Mouse (Mus musculus) MEL (cell line): ENCODE measurements around the gene Prss21. TPM values are rescaled to one million over a fixed set of nuclear protein-coding genes. Genes with fewer than 3 reads are reported as not detected.

Source experiments
- DNase-seq: peaks from one replicate; pipeline ENCODE4 v3.0.0; 2011; ENCODE audit warnings: low read depth, low spot score
- H3K27ac ChIP-seq: 2 replicates; pipeline ENCODE4 v1.5.1; 2012; ENCODE audit warnings: low read depth, mild to moderate bottlenecking, control low read depth, low read length, moderate library complexity; ENCODE audit not compliant: control insufficient read depth
- H3K27me3 ChIP-seq, 2 experiments: fragments of 150-350 bp in 1 of 2; sonication (generic) in 1 of 2; 2 replicates each; pipeline ENCODE4 v1.6.1; 2012; ENCODE audit warnings: low read length in 2 of 2, mild to moderate bottlenecking in 2 of 2, improper control_type of control experiment in 1 of 2, moderate library complexity in 1 of 2; ENCODE audit not compliant: insufficient read depth in 2 of 2, control insufficient read depth in 1 of 2
- H3K36me3 ChIP-seq, 2 experiments: 2 replicates each; pipeline ENCODE4 v1.6.1; 2012 to 2014; ENCODE audit warnings: low read length in 2 of 2, improper control_type of control experiment in 1 of 2, inconsistent platforms in 1 of 2, mild to moderate bottlenecking in 1 of 2; ENCODE audit not compliant: insufficient read depth in 2 of 2, control insufficient read depth in 1 of 2
- H3K4me1 ChIP-seq, 2 experiments: fragments of 150-350 bp in 1 of 2; sonication (generic) in 1 of 2; 2 replicates each; pipeline ENCODE4 v1.6.1; 2012; ENCODE audit warnings: low read length in 2 of 2, improper control_type of control experiment in 1 of 2, mild to moderate bottlenecking in 1 of 2; ENCODE audit not compliant: insufficient read depth in 2 of 2, control insufficient read depth in 1 of 2
- H3K4me3 ChIP-seq, 2 experiments: fragments of 150-350 bp in 1 of 2; sonication (generic) in 1 of 2; 2 replicates each; pipeline ENCODE4 v1.5.1; 2012; ENCODE audit warnings: low read depth in 2 of 2, low read length in 2 of 2, mild to moderate bottlenecking in 2 of 2, moderate library complexity in 2 of 2, control low read depth in 1 of 2, improper control_type of control experiment in 1 of 2; ENCODE audit not compliant: control insufficient read depth in 1 of 2, insufficient read depth in 1 of 2
- H3K79me2 ChIP-seq: 2 replicates; pipeline ENCODE4 v1.6.1; 2012; ENCODE audit warnings: mild to moderate bottlenecking, low read length, moderate library complexity; ENCODE audit not compliant: control insufficient read depth, poor library complexity, insufficient read depth
- H3K9ac ChIP-seq: 2 replicates; pipeline ENCODE4 v1.6.1; 2012; ENCODE audit warnings: low read depth, mild to moderate bottlenecking, control low read depth, low read length, moderate library complexity; ENCODE audit not compliant: control insufficient read depth, poor library complexity, severe bottlenecking
- H3K9me3 ChIP-seq: fragments of 150-350 bp; sonication (generic); replicated peaks from 2 replicates; pipeline ENCODE4 v1.6.1; 2012; ENCODE audit warnings: mild to moderate bottlenecking, low read length, improper control_type of control experiment, moderate library complexity; ENCODE audit not compliant: insufficient read depth
- BHLHE40 ChIP-seq: IDR thresholded peaks from 2 replicates; pipeline ENCODE4 v1.6.1; 2012; ENCODE audit warnings: low read depth, mild to moderate bottlenecking, inconsistent platforms, low read length, improper control_type of control experiment, borderline replicate concordance
- CHD1 ChIP-seq: IDR thresholded peaks from 2 replicates; pipeline ENCODE4 v1.6.1; 2012; ENCODE audit warnings: low read depth, mild to moderate bottlenecking, inconsistent platforms, low read length, improper control_type of control experiment
- E2F4 ChIP-seq: IDR thresholded peaks from 2 replicates; pipeline ENCODE4 v1.6.1; 2011; ENCODE audit warnings: low read depth, low read length, improper control_type of control experiment, borderline replicate concordance
- ELF1 ChIP-seq: IDR thresholded peaks from 2 replicates; pipeline ENCODE4 v1.6.1; 2014; ENCODE audit warnings: low read depth, mild to moderate bottlenecking, inconsistent platforms, low read length, improper control_type of control experiment, moderate library complexity
- EP300 ChIP-seq, 2 experiments: IDR thresholded peaks; 2 replicates each; pipeline ENCODE4 v1.6.1; 2011; ENCODE audit warnings: improper control_type of control experiment in 2 of 2, low read length in 2 of 2, low read depth in 1 of 2, mild to moderate bottlenecking in 1 of 2
- GABPA ChIP-seq: IDR thresholded peaks from 2 replicates; pipeline ENCODE4 v1.6.1; 2012; ENCODE audit warnings: low read depth, mild to moderate bottlenecking, inconsistent platforms, low read length, improper control_type of control experiment, moderate library complexity
- HCFC1 ChIP-seq: IDR thresholded peaks from 2 replicates; pipeline ENCODE4 v1.6.1; 2012; ENCODE audit warnings: low read depth, mild to moderate bottlenecking, inconsistent platforms, low read length, improper control_type of control experiment, moderate library complexity
- MAX ChIP-seq: IDR thresholded peaks from 2 replicates; pipeline ENCODE4 v1.6.1; 2011; ENCODE audit warnings: low read length, improper control_type of control experiment
- MEF2A ChIP-seq: IDR thresholded peaks from 2 replicates; pipeline ENCODE4 v1.6.1; 2014; ENCODE audit warnings: low read depth, mild to moderate bottlenecking, inconsistent platforms, low read length, improper control_type of control experiment; ENCODE audit not compliant: poor library complexity, insufficient replicate concordance, severe bottlenecking; ENCODE audit errors: extremely low read depth
- MXI1 ChIP-seq: IDR thresholded peaks from 2 replicates; pipeline ENCODE4 v1.6.1; 2011; ENCODE audit warnings: mild to moderate bottlenecking, low read depth, low read length, improper control_type of control experiment
- MYB ChIP-seq: IDR thresholded peaks from 2 replicates; pipeline ENCODE4 v1.6.1; 2011; ENCODE audit warnings: mild to moderate bottlenecking, low read depth, low read length, improper control_type of control experiment
- NELFE ChIP-seq: IDR thresholded peaks from 2 replicates; pipeline ENCODE4 v1.6.1; 2011; ENCODE audit warnings: low read depth, low read length, improper control_type of control experiment
- POLR2A ChIP-seq, 2 experiments: IDR thresholded peaks; 2 replicates each; pipeline ENCODE4 v1.6.1; 2011 to 2012; ENCODE audit warnings: low read length in 2 of 2, mild to moderate bottlenecking in 2 of 2, control low read depth in 1 of 2, improper control_type of control experiment in 1 of 2, low read depth in 1 of 2, moderate library complexity in 1 of 2; ENCODE audit not compliant: control insufficient read depth in 1 of 2, insufficient read depth in 1 of 2, poor library complexity in 1 of 2
- POLR2AphosphoS2 ChIP-seq: IDR thresholded peaks from 2 replicates; pipeline ENCODE4 v1.6.1; 2011; ENCODE audit warnings: low read length, improper control_type of control experiment
- POLR2AphosphoS5 ChIP-seq: IDR thresholded peaks from 2 replicates; pipeline ENCODE4 v1.6.1; 2012; ENCODE audit warnings: low read depth, borderline replicate concordance, mild to moderate bottlenecking, inconsistent platforms, low read length, moderate library complexity, mixed read lengths
- RAD21 ChIP-seq: IDR thresholded peaks from 2 replicates; pipeline ENCODE4 v1.6.1; 2011; ENCODE audit warnings: mild to moderate bottlenecking, low read depth, low read length, improper control_type of control experiment
- RCOR1 ChIP-seq: IDR thresholded peaks from 2 replicates; pipeline ENCODE4 v1.6.1; 2012; ENCODE audit warnings: low read depth, mild to moderate bottlenecking, inconsistent platforms, low read length, improper control_type of control experiment
- SIN3A ChIP-seq: IDR thresholded peaks from 2 replicates; pipeline ENCODE4 v1.6.1; 2012; ENCODE audit warnings: low read length, improper control_type of control experiment, inconsistent platforms
- TAL1 ChIP-seq: IDR thresholded peaks from 2 replicates; pipeline ENCODE4 v1.6.1; 2012; ENCODE audit warnings: mild to moderate bottlenecking, inconsistent platforms, low read length, moderate library complexity, mixed read lengths
- TBP ChIP-seq: IDR thresholded peaks from 2 replicates; pipeline ENCODE4 v1.8.0; 2011; ENCODE audit warnings: low read depth, low read length, improper control_type of control experiment
- TCF12 ChIP-seq: IDR thresholded peaks from 2 replicates; pipeline ENCODE4 v1.6.1; 2014; ENCODE audit warnings: low read depth, mild to moderate bottlenecking, inconsistent platforms, low read length, improper control_type of control experiment, moderate library complexity
- UBTF ChIP-seq: IDR thresholded peaks from 2 replicates; pipeline ENCODE4 v1.6.1; 2012; ENCODE audit warnings: low read depth, mild to moderate bottlenecking, inconsistent platforms, low read length, improper control_type of control experiment, moderate library complexity, borderline replicate concordance; ENCODE audit not compliant: insufficient read depth
- USF1 ChIP-seq: IDR thresholded peaks from 2 replicates; pipeline ENCODE4 v1.6.1; 2014; ENCODE audit warnings: low read depth, mild to moderate bottlenecking, inconsistent platforms, low read length, improper control_type of control experiment, moderate library complexity
- USF2 ChIP-seq, 2 experiments: IDR thresholded peaks; 2 replicates each; pipeline ENCODE4 v1.6.1; 2011 to 2012; ENCODE audit warnings: improper control_type of control experiment in 2 of 2, low read length in 2 of 2, borderline replicate concordance in 1 of 2, inconsistent platforms in 1 of 2, low read depth in 1 of 2, mild to moderate bottlenecking in 1 of 2; ENCODE audit not compliant: insufficient read depth in 1 of 2
- ZKSCAN1 ChIP-seq: IDR thresholded peaks from 2 replicates; pipeline ENCODE4 v1.6.1; 2012; ENCODE audit warnings: low read depth, mild to moderate bottlenecking, inconsistent platforms, low read length, improper control_type of control experiment, moderate library complexity
- ZMIZ1 ChIP-seq: IDR thresholded peaks from 2 replicates; pipeline ENCODE4 v1.6.1; 2012; ENCODE audit warnings: low read depth, mild to moderate bottlenecking, inconsistent platforms, low read length, improper control_type of control experiment, moderate library complexity
- ZNF384 ChIP-seq: IDR thresholded peaks from 2 replicates; pipeline ENCODE4 v1.6.1; 2012; ENCODE audit warnings: low read depth, mild to moderate bottlenecking, inconsistent platforms, low read length, improper control_type of control experiment
- polyA plus RNA-seq, 2 experiments: library from polyadenylated mRNA; stranded (reverse) in 1 of 2; unstranded in 1 of 2; fragments of >175 nt in 1 of 2; fragments of >200 nt in 1 of 2; gene quantifications; 2 replicates each; pipeline versions ENCODE4 v1.2.1 to v1.2.4; 2012; ENCODE audit warnings: low replicate concordance in 2 of 2, low read depth in 1 of 2; ENCODE audit not compliant: insufficient read length in 2 of 2, insufficient read depth in 1 of 2, missing spikeins in 1 of 2
- total RNA-seq: library from RNA; depleted of rRNA; stranded (reverse); fragments of 300-350 nt; gene quantifications from 2 replicates; pipeline ENCODE4 v1.2.3, GENCODE M21; 2012

The Prss21 gene
- total and polyA plus RNA-seq, 3 experiments, result not detected

GRCm38 (mm10) chr17:23828271-23829001 is 39.4 kb upstream of the Prss21 start:
- Histone ChIP-seq H3K79me2 (peaks cover 17% of the 10 kb centered on the region), H3K36me3 (peaks cover 7 to 21% of the 10 kb centered on the region in 2 experiments; a peak in 3 of 4 replicates), H3K27me3 (no peaks in the 10 kb centered on the region), H3K4me1 (peaks cover 5 to 18% of the 10 kb centered on the region in 2 experiments; a peak in 3 of 4 replicates), H3K4me3 (peak overlapping the region; percentile 92 to 98), H3K9me3 (no peaks in the 10 kb centered on the region), H3K9ac (peak overlapping the region; percentile 77), H3K27ac (peak overlapping the region; percentile 64)
- peak; percentile 70 for DNase-seq
- TF ChIP-seq POLR2A (IDR thresholded peaks at IDR 0.05; ENCODE audit: control insufficient read depth in 1 of 2, insufficient read depth in 1 of 2, low read depth in 1 of 2, low read length in 2 of 2, poor library complexity in 1 of 2), result peak in 1 of 2 experiments; percentile 42; a peak in 2 of 4 replicates
- TF ChIP-seq ZNF384, result no peak
- 0 out of 2 replicates have a peak, but pooled peaks have one; percentile 17 for TF ChIP-seq TBP
- 0 out of 2 replicates have a peak, but pooled peaks have one; percentile 0 for TF ChIP-seq SIN3A
- TF ChIP-seq MAX, result no peak
- TF ChIP-seq NELFE, result peak; percentile 10; the same call in 1 of the 2 replicates
- no peak for TF ChIP-seq ZKSCAN1
- TF ChIP-seq, all 39 proteins: peak for 4

- H3K9ac ChIP-seq, result peak within 1 kb of the TSS; percentile 80
- H3K4me1 ChIP-seq, result peaks cover 5 to 18% of the 10 kb centered on the region in 2 experiments; a peak in 3 of 4 replicates
- H3K36me3 ChIP-seq, result peaks cover 5 to 21% of the 10 kb centered on the region in 2 experiments; a peak in 3 of 4 replicates
- H3K27me3 ChIP-seq, result no peaks in the 10 kb centered on the region
- peak within 1 kb of the TSS; percentile 92 to 98 for H3K4me3 ChIP-seq
- peaks cover 17% of the 10 kb centered on the region for H3K79me2 ChIP-seq
- peak within 1 kb of the TSS; percentile 99 for H3K27ac ChIP-seq
- no peaks in the 10 kb centered on the region for H3K9me3 ChIP-seq
- DNase-seq, result peak; percentile 92
- TF ChIP-seq UBTF (no peak), ELF1 (peak; percentile 72; the same call in 1 of the 2 replicates), ZMIZ1 (peak; percentile 59; the same call in 1 of the 2 replicates), MYB (no peak), MAX (no peak; the same call in 1 of the 2 replicates), ZNF384 (no peak), RAD21 (peak; percentile 31), MEF2A (no peak), EP300 (IDR thresholded peaks at IDR 0.05; ENCODE audit: low read depth in 1 of 2, low read length in 2 of 2) (no peak), USF2 (IDR thresholded peaks at IDR 0.05; ENCODE audit: borderline replicate concordance in 1 of 2, insufficient read depth in 1 of 2, low read depth in 1 of 2, low read length in 2 of 2) (no peak), BHLHE40 (no peak), E2F4 (no peak), GABPA (no peak), TCF12 (no peak), RCOR1 (no peak), USF1 (no peak), CHD1 (no peak), NELFE (peak; percentile 57; the same call in 1 of the 2 replicates), POLR2AphosphoS5 (no peak), POLR2AphosphoS2 (peak; percentile 66; the same call in 1 of the 2 replicates), TAL1 (no peak), HCFC1 (peak; percentile 80), MXI1 (no peak; the same call in 1 of the 2 replicates)
Measured at GRCm38 (mm10) chr17:23829064-23829619, 38.7 kb upstream of the Prss21 start, which contains the start of gene Elob. Elob (minus strand) TSS chr17:23829136.
